Mouse (Mus musculus): ENCODE measurements around the gene Vps8.

DNA sequence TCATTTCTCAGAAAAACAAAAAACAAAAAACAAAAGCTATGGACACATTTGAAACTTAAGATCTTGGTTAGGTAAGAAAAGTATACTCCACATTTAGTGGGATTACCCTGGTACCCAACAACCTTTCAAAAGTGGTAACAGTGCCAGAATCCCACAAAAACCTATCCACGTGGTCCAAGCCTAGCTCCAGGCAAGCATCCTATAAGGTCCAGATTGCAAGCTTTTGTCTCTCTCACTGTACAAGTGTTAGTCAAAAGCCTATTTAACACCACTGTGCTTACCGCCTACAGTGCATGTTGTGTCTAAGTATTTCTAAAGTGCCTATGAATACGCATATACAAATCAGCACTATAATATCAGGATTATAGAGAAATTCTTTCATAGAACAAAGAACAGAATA is 227.4 kb downstream of the Vps8 start:
- no peak for TF ChIP-seq POLR2A (IDR thresholded peaks at IDR 0.05; ENCODE audit: low read depth, low read length)
- TF ChIP-seq CTCF (conservative IDR thresholded peaks at IDR 0.05; ENCODE audit: insufficient read depth, insufficient read length, low read depth, low read length) = no peak
